Mouse (Mus musculus) 3134 (cell line): Measurements from ENCODE around the gene Sgip1.

Experiments used
- DNase-seq: peaks from one replicate; pipeline ENCODE4 v3.0.0-alpha.2; 2011; ENCODE audit warnings: low spot score; ENCODE audit not compliant: insufficient read length; ENCODE audit errors: extremely low read depth

Gene Sgip1

DNA sequence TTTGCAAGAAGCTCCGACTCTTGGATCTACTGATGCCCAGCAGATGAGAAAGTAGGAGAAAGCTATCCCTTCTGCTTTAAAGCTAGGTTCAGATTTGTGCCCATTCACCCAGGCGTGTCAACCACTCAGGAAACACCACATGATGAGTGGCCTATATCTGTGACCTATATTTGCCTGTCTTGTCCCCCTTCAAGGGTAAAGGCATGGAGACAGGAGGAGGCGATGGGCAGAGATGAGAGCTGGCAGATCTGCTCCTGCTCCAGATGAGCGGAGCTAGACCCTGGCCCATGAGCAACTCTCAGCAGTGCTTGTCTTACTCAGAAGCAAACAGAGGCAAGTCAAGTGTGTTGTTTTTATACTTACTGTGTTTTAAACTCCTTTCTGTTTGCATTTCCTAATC, 269.6 kb downstream of the Sgip1 start:
- no peak for DNase-seq

DNA sequence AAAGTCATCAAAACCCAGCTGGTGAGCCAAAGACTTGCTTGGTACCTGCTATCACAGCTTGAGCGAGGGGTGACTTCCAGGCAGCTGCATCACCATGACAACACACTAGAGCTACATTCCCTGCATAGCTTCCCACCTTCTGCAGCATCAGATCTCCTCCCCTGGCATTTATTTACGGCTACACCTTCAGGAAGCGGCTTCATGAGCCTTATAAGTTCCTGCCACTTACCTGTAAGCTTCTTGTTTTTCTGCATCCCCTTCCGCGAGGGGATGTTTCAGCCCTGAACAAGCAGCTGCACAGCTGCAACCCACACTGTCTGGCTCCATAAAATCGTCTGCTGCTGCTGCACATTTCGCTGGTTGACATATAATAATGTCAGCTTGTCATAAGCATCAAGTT, 270.7 kb downstream of the Sgip1 start:
- DNase-seq: no peak

DNA sequence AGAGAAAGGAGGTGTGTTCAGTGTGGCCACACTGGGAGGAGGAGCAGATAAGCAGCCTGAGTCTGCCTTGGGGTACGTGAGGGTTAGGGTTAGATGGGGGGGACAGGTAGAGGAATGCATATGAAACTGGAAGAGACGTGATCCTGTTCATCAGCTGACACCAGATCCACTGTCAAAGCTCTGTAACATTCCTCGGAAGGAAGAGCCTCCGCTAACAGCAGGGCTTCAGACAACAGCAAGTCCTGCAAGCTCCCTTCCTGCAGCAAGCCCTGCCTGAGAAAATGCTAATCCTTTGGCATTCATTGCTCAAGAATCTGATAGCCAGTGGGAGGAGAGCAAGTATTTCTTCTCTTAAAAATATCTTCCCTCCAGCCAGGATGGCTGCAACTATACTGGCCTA, 272.4 kb downstream of the Sgip1 start:
- DNase-seq: no peak
